ENCODE assay signal across 41 mouse cellular contexts in the genomic region with DNA sequence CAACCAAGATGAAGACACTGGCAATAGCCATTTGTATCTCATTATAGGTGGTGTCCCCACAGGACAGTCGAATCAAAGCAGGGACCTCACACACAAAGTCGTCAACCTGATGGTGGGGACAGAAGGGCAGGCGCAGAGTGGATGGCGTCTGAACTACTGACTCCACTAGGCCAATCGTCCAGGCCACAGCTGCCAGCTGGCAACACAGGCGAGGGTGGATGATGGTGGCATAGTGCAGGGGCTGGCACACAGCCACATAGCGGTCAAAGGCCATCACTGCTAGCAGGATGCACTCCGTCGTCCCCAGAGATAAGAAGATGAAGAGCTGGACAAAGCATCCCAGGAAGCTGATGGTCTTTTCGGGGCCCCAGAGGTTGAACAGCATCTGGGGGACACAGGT. TPM values are rescaled to one million over a fixed set of nuclear protein-coding genes. Genes with fewer than 3 reads are reported as not detected.
"Had no signal": no experiment of that assay in that cellular context is flagged by ENCODE, and none has a peak within 500 bp of the region (broad histone marks: within the 10 kb centered on the region; RNA-seq: fewer than 3 reads in every experiment).

No protein-coding gene starts in this region.

- H3K9ac ChIP-seq: forebrain, postnatal 0 days; heart, embryonic 12.5 days; hindbrain, embryonic 13.5 days; hindbrain, embryonic 15.5 days; kidney, embryonic 15.5 days; limb, embryonic 13.5 days; limb, embryonic 15.5 days; liver, embryonic 12.5 days; liver, embryonic 14.5 days had no signal

- ATAC-seq: forebrain, postnatal 0 days; hindbrain, postnatal 0 days; intestine, embryonic 16.5 days; liver, embryonic 12.5 days had no signal

- H3K9me3 ChIP-seq: heart, embryonic 10.5 days; heart, embryonic 12.5 days; hindbrain, embryonic 13.5 days; hindbrain, embryonic 15.5 days; kidney, embryonic 15.5 days; limb, embryonic 13.5 days; limb, embryonic 15.5 days; liver, embryonic 12.5 days had no signal

- H3K27ac ChIP-seq: heart, embryonic 10.5 days; hindbrain, embryonic 13.5 days; hindbrain, embryonic 15.5 days; hindbrain, postnatal 0 days; kidney, embryonic 15.5 days; kidney, postnatal 0 days; limb, embryonic 13.5 days; limb, embryonic 15.5 days; liver, embryonic 12.5 days; liver, embryonic 14.5 days had no signal

- H3K4me3 ChIP-seq: heart, embryonic 10.5 days; heart, embryonic 12.5 days; hindbrain, embryonic 13.5 days; hindbrain, embryonic 15.5 days; kidney, embryonic 15.5 days; limb, embryonic 13.5 days; limb, embryonic 15.5 days; liver, embryonic 12.5 days had no signal

- H3K36me3 ChIP-seq: heart, embryonic 10.5 days; heart, embryonic 12.5 days; hindbrain, embryonic 13.5 days; hindbrain, embryonic 15.5 days; kidney, embryonic 15.5 days; limb, embryonic 13.5 days; limb, embryonic 15.5 days; liver, embryonic 12.5 days had no signal

- DNase-seq: forebrain, postnatal 0 days; gastrocnemius, postnatal 14 days; gastrocnemius, postnatal 36 days; heart, adult 18-20 months; heart, postnatal 10 days; heart, postnatal 36 days; kidney, adult 11 months; kidney, adult 2 months; kidney, adult 9 months; kidney, postnatal 14 days; kidney, postnatal 36 days; layer of hippocampus, adult 9-11 months had no signal

- H3K4me1 ChIP-seq: heart, embryonic 10.5 days; heart, embryonic 12.5 days; hindbrain, embryonic 13.5 days; hindbrain, embryonic 15.5 days; kidney, embryonic 15.5 days; limb, embryonic 13.5 days; limb, embryonic 15.5 days; liver, embryonic 12.5 days had no signal

- H3K27me3 ChIP-seq: heart, embryonic 12.5 days; hindbrain, embryonic 13.5 days; hindbrain, embryonic 15.5 days; kidney, embryonic 15.5 days; limb, embryonic 13.5 days; limb, embryonic 15.5 days; liver, embryonic 12.5 days had no signal

- H3K4me2 ChIP-seq: heart, embryonic 12.5 days; hindbrain, embryonic 13.5 days; hindbrain, embryonic 15.5 days; kidney, embryonic 15.5 days; limb, embryonic 13.5 days; limb, embryonic 15.5 days; liver, embryonic 12.5 days had no signal

RNA-seq across cellular contexts. Expression of a gene that starts 2.8 kb away (rescaled TPM):
- total RNA-seq: forebrain, postnatal 0 days; gastrocnemius, adult 18-20 months; gastrocnemius, adult 8-10 months; gastrocnemius, postnatal 14 days; gastrocnemius, postnatal 36 days; heart, adult 18-20 months; heart, adult 8-10 months; heart, postnatal 10 days; heart, postnatal 36 days; hematopoietic stem cell, adult 5-6 weeks; hindbrain, postnatal 0 days; layer of hippocampus, adult 18-20 months; layer of hippocampus, adult 8-10 months; left cerebral cortex, adult 18-20 months; left cerebral cortex, postnatal 36 days had no signal
- polyA plus RNA-seq: forebrain, postnatal 0 days; gonadal fat pad, adult 2 months; heart, embryonic 10.5 days; heart, embryonic 12.5 days; heart, embryonic 14.5 days; heart, embryonic 16.5 days; hindbrain, embryonic 11.5 days; hindbrain, embryonic 13.5 days; hindbrain, postnatal 0 days; intestine, embryonic 14.5 days; intestine, embryonic 16.5 days; kidney, adult 2 months; kidney, postnatal 0 days; large intestine, adult 2 months; limb, embryonic 15.5 days; liver, embryonic 12.5 days; liver, embryonic 14.5 days; liver, embryonic 16.5 days had no signal

RNA-seq across cellular contexts. Expression of a gene that starts 12.5 kb away (rescaled TPM):
- total RNA-seq: forebrain, postnatal 0 days; gastrocnemius, adult 18-20 months; gastrocnemius, adult 8-10 months; gastrocnemius, postnatal 14 days; gastrocnemius, postnatal 36 days; heart, adult 18-20 months; heart, adult 8-10 months; heart, postnatal 10 days; heart, postnatal 36 days; hematopoietic stem cell, adult 5-6 weeks; hindbrain, postnatal 0 days; layer of hippocampus, adult 18-20 months; layer of hippocampus, adult 8-10 months; layer of hippocampus, postnatal 25 days; left cerebral cortex, adult 18-20 months; left cerebral cortex, postnatal 14 days; left cerebral cortex, postnatal 36 days had no signal
- polyA plus RNA-seq: forebrain, postnatal 0 days; gonadal fat pad, adult 2 months; heart, embryonic 10.5 days; heart, embryonic 12.5 days; heart, embryonic 14.5 days; heart, embryonic 16.5 days; hindbrain, embryonic 13.5 days; hindbrain, embryonic 15.5 days; hindbrain, postnatal 0 days; intestine, embryonic 14.5 days; intestine, embryonic 16.5 days; kidney, adult 2 months; kidney, embryonic 15.5 days; kidney, postnatal 0 days; large intestine, adult 2 months; limb, embryonic 13.5 days; limb, embryonic 15.5 days; liver, embryonic 12.5 days; liver, embryonic 14.5 days; liver, embryonic 16.5 days had no signal

RNA-seq across cellular contexts. Expression of a gene that starts 34.3 kb away (rescaled TPM):
- total RNA-seq: forebrain, postnatal 0 days; gastrocnemius, adult 18-20 months; gastrocnemius, adult 8-10 months; gastrocnemius, postnatal 14 days; gastrocnemius, postnatal 36 days; heart, adult 18-20 months; heart, adult 8-10 months; heart, postnatal 10 days; heart, postnatal 36 days; hematopoietic stem cell, adult 5-6 weeks; hindbrain, postnatal 0 days; layer of hippocampus, adult 18-20 months; layer of hippocampus, adult 8-10 months; layer of hippocampus, postnatal 25 days; left cerebral cortex, adult 18-20 months; left cerebral cortex, postnatal 14 days; left cerebral cortex, postnatal 36 days had no signal
- polyA plus RNA-seq: forebrain, postnatal 0 days; gonadal fat pad, adult 2 months; heart, embryonic 10.5 days; heart, embryonic 12.5 days; heart, embryonic 14.5 days; heart, embryonic 16.5 days; hindbrain, embryonic 11.5 days; hindbrain, embryonic 13.5 days; hindbrain, embryonic 15.5 days; hindbrain, postnatal 0 days; intestine, embryonic 14.5 days; intestine, embryonic 16.5 days; kidney, adult 2 months; kidney, embryonic 15.5 days; kidney, postnatal 0 days; large intestine, adult 2 months; limb, embryonic 13.5 days; limb, embryonic 15.5 days; liver, embryonic 12.5 days; liver, embryonic 14.5 days; liver, embryonic 16.5 days had no signal
